In the genomic region with DNA sequence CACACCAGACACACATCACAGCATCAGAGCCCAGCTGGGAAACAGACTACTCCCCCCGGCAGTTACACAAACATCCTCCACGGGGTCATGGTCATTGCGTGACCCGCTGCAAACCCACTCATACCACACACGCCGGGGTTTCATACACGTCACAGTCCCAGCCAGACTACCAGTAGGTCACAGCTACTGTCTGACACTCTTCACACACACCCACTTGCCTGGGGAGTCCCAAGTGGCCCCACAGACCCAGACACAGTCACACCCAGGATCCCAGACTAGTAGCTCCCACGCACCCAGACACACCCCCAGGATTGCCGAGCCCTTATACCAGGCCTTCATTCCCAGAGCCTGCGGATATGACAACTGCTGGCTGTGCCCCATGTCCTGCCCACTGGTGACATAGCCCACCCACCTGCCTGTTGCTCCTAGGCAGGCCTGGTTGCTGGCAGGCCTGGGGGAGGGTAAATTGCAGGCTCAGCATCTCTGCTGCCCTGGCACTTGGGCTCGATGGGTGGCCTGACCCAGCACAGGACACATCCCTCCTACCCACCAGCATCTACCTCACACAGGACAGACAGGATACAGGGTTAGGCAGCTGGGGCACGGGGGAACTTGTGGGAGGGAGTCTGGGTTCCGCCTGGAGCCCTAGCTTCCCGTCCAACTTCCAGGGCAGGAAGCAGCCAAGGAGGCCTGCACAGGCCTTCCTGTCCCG, we compare ENCODE assay signal across 8 mouse cellular contexts. TPM values are rescaled to one million over a fixed set of nuclear protein-coding genes. Genes with fewer than 3 reads are reported as not detected.
DNase-seq lines count a peak whose midpoint lies in the region; ATAC-seq and TF ChIP-seq lines count a peak whose summit lies in the region.

No protein-coding gene starts in this region.

- TF ChIP-seq CTCF in kidney, postnatal 0 days (IDR thresholded peaks at IDR 0.05; ENCODE audit: low read depth): no peak

- H3K79me2 ChIP-seq in macrophage (ENCODE audit: inconsistent target): peaks cover 23% of the 10 kb centered on the region; the same call in 1 of the 2 replicates

- intact Hi-C loops in left cerebral cortex, postnatal 14 days (cut with DNase I): no loop called here

- no peaks in the 10 kb centered on the region for H3K9me3 ChIP-seq in heart, embryonic 15.5 days (replicated peaks)
- H3K9me3 ChIP-seq in kidney, postnatal 0 days (replicated peaks; ENCODE audit: low read length): no peaks in the 10 kb centered on the region

- H3K4me3 ChIP-seq in heart, embryonic 15.5 days: no peak overlapping the region
- no peak overlapping the region for H3K4me3 ChIP-seq in kidney, postnatal 0 days (replicated peaks; ENCODE audit: low read depth, low read length)
- no peak overlapping the region for H3K4me3 ChIP-seq in macrophage (ENCODE audit: inconsistent target)

- peak; percentile 56 for ATAC-seq in CD4-positive, CD25-positive, alpha-beta regulatory T cell, adult 4 months
- ATAC-seq in heart, embryonic 15.5 days (replicated peaks; ENCODE audit: insufficient number of reproducible peaks, insufficient read depth, low FRiP score, low read depth): peak; percentile 47
- peak; percentile 21; the same call in 1 of the 2 replicates for ATAC-seq in kidney, postnatal 0 days (replicated peaks; ENCODE audit: low FRiP score, low read depth)

- H3K27ac ChIP-seq in heart, embryonic 15.5 days: peak overlapping the region; percentile 81
- H3K27ac ChIP-seq in kidney, postnatal 0 days: peak overlapping the region; percentile 74
- H3K27ac ChIP-seq in macrophage: peak overlapping the region; percentile 97

- H3K4me1 ChIP-seq in heart, embryonic 15.5 days (replicated peaks): peaks cover 78% of the 10 kb centered on the region
- peaks cover 22% of the 10 kb centered on the region for H3K4me1 ChIP-seq in kidney, postnatal 0 days (replicated peaks; ENCODE audit: insufficient read depth, low read length)

- peak; percentile 15 for DNase-seq in T-cell, adult 2 months (ENCODE audit: low spot score)
- peak; percentile 66 for DNase-seq in kidney, postnatal 0 days (ENCODE audit: low spot score)
- DNase-seq in right cerebral cortex, postnatal 25 days: no peak
- no peak for DNase-seq in cerebellum, adult 9-11 months
- no peak for DNase-seq in left cerebral cortex, postnatal 14 days (ENCODE audit: low spot score in 2 of 2)

- H3K9ac ChIP-seq in heart, embryonic 15.5 days: no peak overlapping the region; the same call in 1 of the 2 replicates
- 0 out of 2 replicates have a peak overlapping the region, but pooled peaks have one; percentile 27 for H3K9ac ChIP-seq in kidney, postnatal 0 days (ENCODE audit: low read depth, low read length)

- H3K27me3 ChIP-seq in heart, embryonic 15.5 days: no peaks in the 10 kb centered on the region
- no peaks in the 10 kb centered on the region for H3K27me3 ChIP-seq in kidney, postnatal 0 days (ENCODE audit: insufficient read depth, low read length)

- peaks cover 4% of the 10 kb centered on the region; the same call in 1 of the 2 replicates for H3K36me3 ChIP-seq in heart, embryonic 15.5 days
- 0 out of 2 replicates have a peak, but pooled peaks cover 10% of the 10 kb centered on the region for H3K36me3 ChIP-seq in kidney, postnatal 0 days (ENCODE audit: insufficient read depth, low read length)
- H3K36me3 ChIP-seq in macrophage (ENCODE audit: inconsistent target): peaks cover 9% of the 10 kb centered on the region

- 42% methylated on average over 15 of the region's 15 CpGs for WGBS in heart, embryonic 15.5 days
- 22% methylated on average over 15 of the region's 15 CpGs for WGBS in kidney, postnatal 0 days
- 25% methylated on average over 14 of the region's 15 CpGs for WGBS in macrophage (ENCODE audit: missing documents)

- H3K4me2 ChIP-seq in heart, embryonic 15.5 days: peak overlapping the region; percentile 18
- no peak overlapping the region for H3K4me2 ChIP-seq in kidney, postnatal 0 days (ENCODE audit: low read length)

RNA-seq across cellular contexts. Expression of a gene that starts 11.2 kb away (rescaled TPM):
- 10 to 100 TPM; 36.5 to 68.4 TPM for polyA plus RNA-seq in CD4-positive, CD25-positive, alpha-beta regulatory T cell, adult 4 months (2017; shearing (Covaris generic))
- polyA plus RNA-seq in heart, embryonic 15.5 days (2015; fragmentation: Nextera tagmentation; extraction: Ambion mirVana): 17.6 and 23.5 TPM in 2 replicates
- 18.8 and 19.4 TPM in 2 replicates for polyA plus RNA-seq in kidney, postnatal 0 days (2015; fragmentation: Nextera tagmentation; extraction: Ambion mirVana)
- 100 to 1,000 TPM in 1 of 26 experiments, 10 to 100 TPM in 25; 24.7 to 122 (median 61.4) TPM for total RNA-seq in macrophage (2018; cell fraction: chromatin; rRNA removed)
- total RNA-seq in macrophage (2018; cell fraction: cytosol; rRNA removed): 10 to 100 TPM; 20.2 to 48.3 (median 37.1) TPM
- total RNA-seq in macrophage (2018; cell fraction: nucleus; rRNA removed): 10 to 100 TPM; 25.6 to 91.8 (median 48.4) TPM
- polyA plus RNA-seq in macrophage (2018): 21.9 to 33.1 TPM (median 32.9 TPM) in 3 replicates
- total RNA-seq in left cerebral cortex, postnatal 14 days (2021): 10 to 100 TPM; 56.2 to 56.7 TPM

RNA-seq across cellular contexts. Expression of a gene that starts 20.9 kb away (rescaled TPM):
- polyA plus RNA-seq in CD4-positive, CD25-positive, alpha-beta regulatory T cell, adult 4 months (2017; shearing (Covaris generic)): 1 to 10 TPM; 6.9 to 9.7 TPM
- polyA plus RNA-seq in heart, embryonic 15.5 days (2015; fragmentation: Nextera tagmentation; extraction: Ambion mirVana): 3.2 and 4.6 TPM in 2 replicates
- polyA plus RNA-seq in kidney, postnatal 0 days (2015; fragmentation: Nextera tagmentation; extraction: Ambion mirVana): 3.2 and 3.6 TPM in 2 replicates
- total RNA-seq in macrophage (2018; cell fraction: chromatin; rRNA removed): 100 to 1,000 TPM; 119 to 524 (median 241) TPM
- total RNA-seq in macrophage (2018; cell fraction: cytosol; rRNA removed): 100 to 1,000 TPM; 316 to 653 (median 465) TPM
- 100 to 1,000 TPM; 187 to 584 (median 334) TPM for total RNA-seq in macrophage (2018; cell fraction: nucleus; rRNA removed)
- 329 to 471 TPM (median 343 TPM) in 3 replicates for polyA plus RNA-seq in macrophage (2018)
- total RNA-seq in left cerebral cortex, postnatal 14 days (2021): 10 to 100 TPM; 10.9 to 11.1 TPM

RNA-seq across cellular contexts. Expression of a gene that starts 27.2 kb away (rescaled TPM):
- 10 to 100 TPM; 46.8 to 72.8 TPM for polyA plus RNA-seq in CD4-positive, CD25-positive, alpha-beta regulatory T cell, adult 4 months (2017; shearing (Covaris generic))
- 24.5 and 30.9 TPM in 2 replicates for polyA plus RNA-seq in heart, embryonic 15.5 days (2015; fragmentation: Nextera tagmentation; extraction: Ambion mirVana)
- 31.4 and 32.3 TPM in 2 replicates for polyA plus RNA-seq in kidney, postnatal 0 days (2015; fragmentation: Nextera tagmentation; extraction: Ambion mirVana)
- total RNA-seq in macrophage (2018; cell fraction: chromatin; rRNA removed): 10 to 100 TPM in 19 of 26 experiments, 1 to 10 TPM in 7; 5.0 to 21.3 (median 11.6) TPM
- total RNA-seq in macrophage (2018; cell fraction: cytosol; rRNA removed): 10 to 100 TPM in 25 of 26 experiments, 1 to 10 TPM in 1; 9.7 to 17.8 (median 14.2) TPM
- total RNA-seq in macrophage (2018; cell fraction: nucleus; rRNA removed): 10 to 100 TPM in 15 of 26 experiments, 1 to 10 TPM in 11; 4.5 to 20.0 (median 11.0) TPM
- polyA plus RNA-seq in macrophage (2018): 6.8 to 17.7 TPM (median 9.7 TPM) in 3 replicates
- total RNA-seq in left cerebral cortex, postnatal 14 days (2021): 10 to 100 TPM; 25.5 to 30.1 TPM

RNA-seq across cellular contexts. Expression of a gene that starts 32.8 kb away (rescaled TPM):
- 10 to 100 TPM; 15.2 to 31.5 TPM for polyA plus RNA-seq in CD4-positive, CD25-positive, alpha-beta regulatory T cell, adult 4 months (2017; shearing (Covaris generic))
- 1.8 and 2.2 TPM in 2 replicates for polyA plus RNA-seq in heart, embryonic 15.5 days (2015; fragmentation: Nextera tagmentation; extraction: Ambion mirVana)
- polyA plus RNA-seq in kidney, postnatal 0 days (2015; fragmentation: Nextera tagmentation; extraction: Ambion mirVana): 1.0 and 1.1 TPM in 2 replicates
- 1 to 10 TPM in 21 of 26 experiments, under 1 TPM in 3, not detected in 2; 0.51 to 5.9 (median 2.9) TPM for total RNA-seq in macrophage (2018; cell fraction: chromatin; rRNA removed)
- 1 to 10 TPM in 10 of 26 experiments, under 1 TPM in 14, not detected in 2; 0.19 to 2.0 (median 0.92) TPM for total RNA-seq in macrophage (2018; cell fraction: cytosol; rRNA removed)
- 1 to 10 TPM in 18 of 26 experiments, under 1 TPM in 6, not detected in 2; 0.56 to 3.5 (median 1.9) TPM for total RNA-seq in macrophage (2018; cell fraction: nucleus; rRNA removed)
- 0.25 to 0.59 TPM (median 0.32 TPM) in 3 replicates for polyA plus RNA-seq in macrophage (2018)
- total RNA-seq in left cerebral cortex, postnatal 14 days (2021): 10 to 100 TPM; 40.2 to 48.8 TPM

RNA-seq across cellular contexts. Expression of a gene that starts 46.8 kb away (rescaled TPM):
- polyA plus RNA-seq in CD4-positive, CD25-positive, alpha-beta regulatory T cell, adult 4 months (2017; shearing (Covaris generic)): 10 to 100 TPM; 40.5 to 57.0 TPM
- polyA plus RNA-seq in heart, embryonic 15.5 days (2015; fragmentation: Nextera tagmentation; extraction: Ambion mirVana): 35.4 and 39.9 TPM in 2 replicates
- polyA plus RNA-seq in kidney, postnatal 0 days (2015; fragmentation: Nextera tagmentation; extraction: Ambion mirVana): 50.0 and 56.0 TPM in 2 replicates
- 100 to 1,000 TPM in 21 of 26 experiments, 10 to 100 TPM in 5; 69.6 to 173 (median 119) TPM for total RNA-seq in macrophage (2018; cell fraction: chromatin; rRNA removed)
- total RNA-seq in macrophage (2018; cell fraction: cytosol; rRNA removed): 100 to 1,000 TPM; 100 to 165 (median 125) TPM
- total RNA-seq in macrophage (2018; cell fraction: nucleus; rRNA removed): 100 to 1,000 TPM in 16 of 26 experiments, 10 to 100 TPM in 10; 80.4 to 149 (median 106) TPM
- polyA plus RNA-seq in macrophage (2018): 94.5 to 149 TPM (median 100 TPM) in 3 replicates
- total RNA-seq in left cerebral cortex, postnatal 14 days (2021): 100 to 1,000 TPM; 102 to 103 TPM

Comparison
In these comparisons a context has a peak if more than half of its experiments do, and no peak if none do; other contexts are left out.
1. DNase-seq: peak in T-cell, adult 2 months (single experiment) and kidney, postnatal 0 days (single experiment); none in right cerebral cortex, postnatal 25 days (single experiment), cerebellum, adult 9-11 months (single experiment) and left cerebral cortex, postnatal 14 days (0 of 2).
2. RNA of a gene that starts 20.9 kb away (polyA plus RNA-seq): 329 to 471 TPM in macrophage; 6.9 to 9.7 TPM in CD4-positive, CD25-positive, alpha-beta regulatory T cell, adult 4 months, 3.2 to 3.6 TPM in kidney, postnatal 0 days and 3.2 to 4.6 TPM in heart, embryonic 15.5 days; every median in the first group is over 10 times any median in the second.
3. Peak in every context shown above with its lines, with median percentiles within 50 percentile points of each other: ATAC-seq and H3K27ac ChIP-seq.